Mouse (Mus musculus) skeletal muscle tissue, adult 2 months (tissue): ENCODE results near the gene Mios.

Experiments
- DNase-seq: peaks from one replicate; pipeline ENCODE4 v3.0.0-alpha.2; 2012; ENCODE audit warnings: low read depth, low spot score

The Mios gene

DNA sequence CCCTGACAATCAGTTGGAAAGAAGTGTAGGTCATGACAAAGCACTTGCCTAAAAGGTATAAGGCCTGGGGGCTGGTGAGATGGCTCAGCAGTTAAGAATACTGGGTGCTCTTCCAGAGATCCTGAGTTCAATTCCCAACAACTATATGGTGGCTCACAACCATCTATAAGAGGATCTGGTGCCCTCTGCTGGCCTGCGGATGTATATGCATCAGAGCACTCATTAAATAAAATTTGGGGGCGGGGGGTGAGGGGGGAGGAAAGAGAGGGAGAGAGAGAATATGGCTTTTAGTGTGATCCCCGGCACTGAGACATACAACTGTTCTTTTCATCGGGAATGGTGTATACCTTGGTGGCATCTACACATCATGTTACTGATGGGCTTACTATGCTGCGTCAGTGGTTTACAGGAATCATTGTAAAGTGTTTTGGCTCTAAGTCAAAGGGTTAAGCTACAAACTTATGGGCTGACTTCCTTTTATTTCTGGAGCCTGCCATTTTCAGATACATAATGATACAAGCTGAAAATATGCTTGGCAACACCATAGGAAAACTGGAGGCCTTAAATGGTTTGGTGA is 69.5 kb downstream of the Mios start:
- DNase-seq: no peak

DNA sequence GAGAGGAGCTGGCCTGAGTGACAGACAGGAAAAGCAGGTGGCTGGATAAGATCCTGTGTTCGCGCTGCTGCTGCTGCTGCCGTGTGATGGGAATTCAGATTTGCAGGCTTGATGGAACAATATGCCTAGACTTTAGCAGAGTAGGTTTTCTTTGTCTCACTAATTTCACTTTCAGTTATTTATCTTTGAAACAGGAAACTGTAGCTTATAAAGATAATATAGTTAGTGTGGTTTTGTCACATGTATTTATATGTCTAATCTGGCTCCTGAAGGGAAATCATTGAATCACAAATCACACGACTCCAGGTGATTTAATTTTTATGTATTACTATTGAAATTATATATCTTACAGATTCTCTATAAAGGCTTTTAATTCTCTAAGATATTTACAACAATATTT is 74.2 kb downstream of the Mios start:
- DNase-seq: no peak

DNA sequence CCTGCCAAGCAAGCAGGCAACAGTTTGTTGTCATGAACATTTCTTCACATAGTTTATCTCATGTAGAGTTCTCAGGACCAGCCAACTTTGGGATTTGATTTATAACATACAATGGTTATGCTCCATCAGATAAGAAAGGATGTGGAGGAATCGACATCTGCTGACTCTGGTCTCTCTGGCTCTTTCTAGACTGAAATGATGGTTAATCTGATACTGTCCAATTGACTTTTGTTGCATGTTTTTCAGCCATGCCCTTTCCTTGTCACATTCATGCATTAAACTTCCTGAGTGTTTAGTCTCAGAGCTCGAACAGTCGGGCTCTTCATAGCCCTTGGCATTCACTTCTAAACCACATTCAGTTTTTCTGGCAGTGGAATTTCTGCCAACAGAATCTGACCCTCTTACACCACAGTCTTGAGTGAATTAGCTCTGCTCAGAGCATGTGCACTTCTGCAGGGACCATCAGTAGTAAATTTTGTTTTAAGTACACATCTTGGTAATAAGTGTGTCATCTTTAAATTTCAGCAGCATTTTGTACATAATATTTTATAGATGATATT is 76.5 kb downstream of the Mios start:
- DNase-seq: no peak
